Mouse (Mus musculus) lung, postnatal 4 days (tissue): ENCODE measurements around the gene Abi3bp.
A peak's percentile ranks its signal among the peaks of the same experiment; 100 is the strongest.

Experiments
- DNase-seq, 2 experiments: peaks; one replicate each; pipeline ENCODE4 v3.0.0; 2021

The Abi3bp gene

GRCm38 (mm10) chr16:56477677-56478574 lies at the start of gene Abi3bp:
Gene Abi3bp (plus strand): TSS chr16:56477878.
- DNase-seq: peak; percentile 44 to 71

GRCm38 (mm10) chr16:56435293-56436185 lies 42.1 kb upstream of the Abi3bp start:
- DNase-seq: no peak

- no peak for DNase-seq
Measured at GRCm38 (mm10) chr16:56440243-56440642, 37.4 kb upstream of the Abi3bp start.

GRCm38 (mm10) chr16:56441113-56441512 lies 36.6 kb upstream of the Abi3bp start:
- no peak for DNase-seq

- no peak for DNase-seq
Measured at GRCm38 (mm10) chr16:56441658-56442344, 35.9 kb upstream of the Abi3bp start.

- no peak for DNase-seq
Measured at GRCm38 (mm10) chr16:56451482-56451881, 26.2 kb upstream of the Abi3bp start.

- DNase-seq: no peak
Measured at GRCm38 (mm10) chr16:56451923-56452322, 25.8 kb upstream of the Abi3bp start.

GRCm38 (mm10) chr16:56458052-56458754 lies 19.5 kb upstream of the Abi3bp start:
- no peak for DNase-seq

GRCm38 (mm10) chr16:56473160-56473559 lies 4.5 kb upstream of the Abi3bp start:
- no peak for DNase-seq

GRCm38 (mm10) chr16:56475676-56476075 lies 2.0 kb upstream of the Abi3bp start:
- DNase-seq: no peak

- DNase-seq: peak; percentile 21 to 28
Measured at GRCm38 (mm10) chr16:56478575-56479191, 1.0 kb downstream of the Abi3bp start.

GRCm38 (mm10) chr16:56483466-56483865 lies 5.8 kb downstream of the Abi3bp start:
- DNase-seq: no peak

- DNase-seq: peak; percentile 47 to 55
Measured at GRCm38 (mm10) chr16:56486461-56486860, 8.8 kb downstream of the Abi3bp start.

GRCm38 (mm10) chr16:56490861-56491260 lies 13.2 kb downstream of the Abi3bp start:
- DNase-seq: no peak

GRCm38 (mm10) chr16:56495266-56495665 lies 17.6 kb downstream of the Abi3bp start:
- DNase-seq: no peak

GRCm38 (mm10) chr16:56496743-56497142 lies 19.1 kb downstream of the Abi3bp start:
- DNase-seq: no peak

GRCm38 (mm10) chr16:56498680-56499079 lies 21.0 kb downstream of the Abi3bp start:
- DNase-seq: no peak

GRCm38 (mm10) chr16:56500441-56500840 lies 22.8 kb downstream of the Abi3bp start:
- no peak for DNase-seq

GRCm38 (mm10) chr16:56501101-56501500 lies 23.4 kb downstream of the Abi3bp start:
- no peak for DNase-seq

- peak; percentile 49 to 54 for DNase-seq
Measured at GRCm38 (mm10) chr16:56501513-56501912, 23.8 kb downstream of the Abi3bp start.

GRCm38 (mm10) chr16:56502134-56502533 lies 24.5 kb downstream of the Abi3bp start:
- no peak for DNase-seq

GRCm38 (mm10) chr16:56503941-56504340 lies 26.3 kb downstream of the Abi3bp start:
- DNase-seq: peak in 1 of 2 experiments; percentile 29
